Mouse (Mus musculus) cerebellum, adult 2 months (tissue): Measurements from ENCODE around the gene Iqcn.

Source experiments
- CTCF ChIP-seq: fragments of 200-500 bp; IDR thresholded peaks from 2 replicates; pipeline ENCODE4 v1.5.1; 2011; ENCODE audit warnings: low read depth, mild to moderate bottlenecking, control low read depth, low read length, moderate library complexity, borderline replicate concordance; ENCODE audit not compliant: insufficient read depth
- POLR2A ChIP-seq: fragments of 200-500 bp; IDR thresholded peaks from 2 replicates; pipeline ENCODE4 v1.6.1; 2011; ENCODE audit warnings: low read length, control low read depth, borderline replicate concordance; ENCODE audit not compliant: insufficient read depth

DNA sequence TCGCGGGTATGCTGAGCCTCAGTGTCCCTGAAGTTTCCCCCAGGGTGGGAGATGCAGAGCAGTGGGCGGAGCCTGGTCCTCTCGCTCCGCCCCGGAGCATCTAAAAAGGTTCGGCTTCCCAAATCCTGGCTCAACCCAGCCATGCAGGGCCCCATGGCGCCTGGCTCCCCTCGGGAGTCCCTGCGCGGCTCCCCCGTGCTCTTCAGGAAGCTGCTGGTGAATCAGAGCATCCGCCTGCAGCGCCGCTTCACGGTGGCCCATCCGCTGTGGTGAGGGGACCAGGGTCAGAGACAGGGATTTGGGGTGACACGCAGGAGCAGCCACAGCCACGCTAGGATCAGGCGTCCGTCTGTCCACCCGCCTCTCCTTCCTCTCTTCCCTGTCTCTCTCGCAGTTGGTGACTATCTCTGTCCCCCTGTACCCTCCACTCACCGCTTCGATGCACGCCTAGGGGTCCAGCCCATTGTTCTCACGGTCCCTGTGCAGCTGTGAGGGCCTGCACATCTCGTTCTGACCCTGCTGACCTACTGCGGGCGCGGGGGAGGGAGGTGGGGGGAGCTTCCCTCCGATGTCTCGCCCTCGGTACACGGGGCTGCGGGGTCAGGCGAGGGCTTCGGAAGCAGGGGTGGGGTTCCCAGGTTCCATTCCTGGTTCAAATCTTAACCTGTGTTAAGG lies 39.9 kb downstream of the Iqcn start:
- TF ChIP-seq POLR2A (no peak), CTCF (no peak)
